Mouse (Mus musculus): ENCODE measurements at regions not wholly inside any gene's neighbourhood (a gene's known extent, or its start where the extent isn't known, plus 50 kb on each side); places are given as distances from the start of the nearest gene placed in this dataset.

GRCm38 (mm10) chr1:61236511-61236910, 258.8 kb downstream of the Icos start:
- H3K36me3 ChIP-seq (ENCODE audit: control insufficient read depth, insufficient read depth, low read length, poor library complexity, severe bottlenecking) = no peaks in the 10 kb centered on the region
- TF ChIP-seq ZC3H11A (IDR thresholded peaks at IDR 0.05; ENCODE audit: borderline replicate concordance, low read depth, low read length) = no peak
- no peak for TF ChIP-seq MAFK (IDR thresholded peaks at IDR 0.05; ENCODE audit: insufficient read depth, low read depth, low read length)
- TF ChIP-seq HCFC1 (IDR thresholded peaks at IDR 0.05; ENCODE audit: borderline replicate concordance, insufficient read depth, low read length) = no peak
- TF ChIP-seq CHD2 (IDR thresholded peaks at IDR 0.05; ENCODE audit: low read depth, low read length) = no peak
- TF ChIP-seq ZNF384 (IDR thresholded peaks at IDR 0.05; ENCODE audit: low read depth, low read length) = no peak
- in situ Hi-C loops (cut with MboI; ENCODE audit: low sequenced_read_pairs in 2 of 2, unreplicated experiment in 2 of 2) = no loop called here
- H3K4me1 ChIP-seq (ENCODE audit: control insufficient read depth in 2 of 2, insufficient read depth in 2 of 2, low read length in 2 of 2, poor library complexity in 1 of 2) = no peaks in the 10 kb centered on the region
- H3K9ac ChIP-seq (ENCODE audit: insufficient read depth, low read depth, low read length, poor library complexity, severe bottlenecking) = no peak overlapping the region
- H3K4me3 ChIP-seq (ENCODE audit: insufficient read depth in 1 of 2, low read depth in 1 of 2, low read length in 2 of 2, poor library complexity in 1 of 2, severe bottlenecking in 1 of 2) = no peak overlapping the region
- no peaks in the 10 kb centered on the region for H3K9me3 ChIP-seq (ENCODE audit: control insufficient read depth, insufficient read depth, low read depth, low read length)
- H3K27ac ChIP-seq (ENCODE audit: insufficient read depth, low read depth, low read length, poor library complexity, severe bottlenecking) = no peak overlapping the region
- DNase-seq (ENCODE audit: low read depth, low spot score) = no peak

GRCm38 (mm10) chr1:61238668-61239067, 260.9 kb downstream of the Icos start:
- no peaks in the 10 kb centered on the region for H3K4me1 ChIP-seq (ENCODE audit: control insufficient read depth in 2 of 2, insufficient read depth in 2 of 2, low read length in 2 of 2, poor library complexity in 1 of 2)
- no peak overlapping the region for H3K9ac ChIP-seq (ENCODE audit: insufficient read depth, low read depth, low read length, poor library complexity, severe bottlenecking)
- H3K36me3 ChIP-seq (ENCODE audit: control insufficient read depth, insufficient read depth, low read length, poor library complexity, severe bottlenecking) = no peaks in the 10 kb centered on the region
- H3K27ac ChIP-seq (ENCODE audit: insufficient read depth, low read depth, low read length, poor library complexity, severe bottlenecking) = no peak overlapping the region
- TF ChIP-seq MAFK (IDR thresholded peaks at IDR 0.05; ENCODE audit: insufficient read depth, low read depth, low read length) = no peak
- no peak for TF ChIP-seq CHD2 (IDR thresholded peaks at IDR 0.05; ENCODE audit: low read depth, low read length)
- no peak for TF ChIP-seq ZNF384 (IDR thresholded peaks at IDR 0.05; ENCODE audit: low read depth, low read length)
- no peak for TF ChIP-seq ZC3H11A (IDR thresholded peaks at IDR 0.05; ENCODE audit: borderline replicate concordance, low read depth, low read length)
- no peak for TF ChIP-seq HCFC1 (IDR thresholded peaks at IDR 0.05; ENCODE audit: borderline replicate concordance, insufficient read depth, low read length)
- H3K4me3 ChIP-seq (ENCODE audit: insufficient read depth in 1 of 2, low read depth in 1 of 2, low read length in 2 of 2, poor library complexity in 1 of 2, severe bottlenecking in 1 of 2) = no peak overlapping the region
- H3K9me3 ChIP-seq (ENCODE audit: control insufficient read depth, insufficient read depth, low read depth, low read length) = no peaks in the 10 kb centered on the region
- DNase-seq (ENCODE audit: low read depth, low spot score) = no peak
- in situ Hi-C loops (cut with MboI; ENCODE audit: low sequenced_read_pairs in 2 of 2, unreplicated experiment in 2 of 2) = no loop called here

GRCm38 (mm10) chr1:61257561-61257960, 279.8 kb downstream of the Icos start:
- no peak overlapping the region for H3K4me3 ChIP-seq (ENCODE audit: insufficient read depth in 1 of 2, low read depth in 1 of 2, low read length in 2 of 2, poor library complexity in 1 of 2, severe bottlenecking in 1 of 2)
- no peak overlapping the region for H3K27ac ChIP-seq (ENCODE audit: insufficient read depth, low read depth, low read length, poor library complexity, severe bottlenecking)
- no peaks in the 10 kb centered on the region for H3K36me3 ChIP-seq (ENCODE audit: control insufficient read depth, insufficient read depth, low read length, poor library complexity, severe bottlenecking)
- no peak for DNase-seq (ENCODE audit: low read depth, low spot score)
- H3K9me3 ChIP-seq (ENCODE audit: control insufficient read depth, insufficient read depth, low read depth, low read length) = no peaks in the 10 kb centered on the region
- in situ Hi-C loops (cut with MboI; ENCODE audit: low sequenced_read_pairs in 2 of 2, unreplicated experiment in 2 of 2) = no loop called here
- no peak for TF ChIP-seq HCFC1 (IDR thresholded peaks at IDR 0.05; ENCODE audit: borderline replicate concordance, insufficient read depth, low read length)
- no peak for TF ChIP-seq ZC3H11A (IDR thresholded peaks at IDR 0.05; ENCODE audit: borderline replicate concordance, low read depth, low read length)
- TF ChIP-seq ZNF384 (IDR thresholded peaks at IDR 0.05; ENCODE audit: low read depth, low read length) = no peak
- no peak for TF ChIP-seq CHD2 (IDR thresholded peaks at IDR 0.05; ENCODE audit: low read depth, low read length)
- TF ChIP-seq MAFK (IDR thresholded peaks at IDR 0.05; ENCODE audit: insufficient read depth, low read depth, low read length) = no peak
- H3K4me1 ChIP-seq (ENCODE audit: control insufficient read depth in 2 of 2, insufficient read depth in 2 of 2, low read length in 2 of 2, poor library complexity in 1 of 2) = no peaks in the 10 kb centered on the region
- no peak overlapping the region for H3K9ac ChIP-seq (ENCODE audit: insufficient read depth, low read depth, low read length, poor library complexity, severe bottlenecking)

GRCm38 (mm10) chr1:61263466-61263865, 285.7 kb downstream of the Icos start:
- Histone ChIP-seq H3K9ac (ENCODE audit: insufficient read depth, low read depth, low read length, poor library complexity, severe bottlenecking) (no peak overlapping the region), H3K4me3 (ENCODE audit: insufficient read depth in 1 of 2, low read depth in 1 of 2, low read length in 2 of 2, poor library complexity in 1 of 2, severe bottlenecking in 1 of 2) (no peak overlapping the region), H3K36me3 (ENCODE audit: control insufficient read depth, insufficient read depth, low read length, poor library complexity, severe bottlenecking) (no peaks in the 10 kb centered on the region), H3K27ac (ENCODE audit: insufficient read depth, low read depth, low read length, poor library complexity, severe bottlenecking) (no peak overlapping the region), H3K9me3 (ENCODE audit: control insufficient read depth, insufficient read depth, low read depth, low read length) (no peaks in the 10 kb centered on the region), H3K4me1 (ENCODE audit: control insufficient read depth in 2 of 2, insufficient read depth in 2 of 2, low read length in 2 of 2, poor library complexity in 1 of 2) (no peaks in the 10 kb centered on the region)
- in situ Hi-C loops (cut with MboI; ENCODE audit: low sequenced_read_pairs in 2 of 2, unreplicated experiment in 2 of 2) = no loop called here
- DNase-seq (ENCODE audit: low read depth, low spot score) = no peak
- TF ChIP-seq ZNF384 (IDR thresholded peaks at IDR 0.05; ENCODE audit: low read depth, low read length) = no peak
- no peak for TF ChIP-seq CHD2 (IDR thresholded peaks at IDR 0.05; ENCODE audit: low read depth, low read length)
- TF ChIP-seq ZC3H11A (IDR thresholded peaks at IDR 0.05; ENCODE audit: borderline replicate concordance, low read depth, low read length) = no peak
- TF ChIP-seq MAFK (IDR thresholded peaks at IDR 0.05; ENCODE audit: insufficient read depth, low read depth, low read length) = no peak
- no peak for TF ChIP-seq HCFC1 (IDR thresholded peaks at IDR 0.05; ENCODE audit: borderline replicate concordance, insufficient read depth, low read length)

- no peaks in the 10 kb centered on the region for H3K36me3 ChIP-seq (ENCODE audit: control insufficient read depth, insufficient read depth, low read length, poor library complexity, severe bottlenecking)
- H3K4me3 ChIP-seq (ENCODE audit: insufficient read depth in 1 of 2, low read depth in 1 of 2, low read length in 2 of 2, poor library complexity in 1 of 2, severe bottlenecking in 1 of 2) = no peak overlapping the region
- H3K9ac ChIP-seq (ENCODE audit: insufficient read depth, low read depth, low read length, poor library complexity, severe bottlenecking) = no peak overlapping the region
- DNase-seq (ENCODE audit: low read depth, low spot score) = no peak
- in situ Hi-C loops (cut with MboI; ENCODE audit: low sequenced_read_pairs in 2 of 2, unreplicated experiment in 2 of 2) = no loop called here
- no peak for TF ChIP-seq ZC3H11A (IDR thresholded peaks at IDR 0.05; ENCODE audit: borderline replicate concordance, low read depth, low read length)
- TF ChIP-seq ZNF384 (IDR thresholded peaks at IDR 0.05; ENCODE audit: low read depth, low read length) = no peak
- TF ChIP-seq CHD2 (IDR thresholded peaks at IDR 0.05; ENCODE audit: low read depth, low read length) = no peak
- no peak for TF ChIP-seq MAFK (IDR thresholded peaks at IDR 0.05; ENCODE audit: insufficient read depth, low read depth, low read length)
- TF ChIP-seq HCFC1 (IDR thresholded peaks at IDR 0.05; ENCODE audit: borderline replicate concordance, insufficient read depth, low read length) = no peak
- H3K4me1 ChIP-seq (ENCODE audit: control insufficient read depth in 2 of 2, insufficient read depth in 2 of 2, low read length in 2 of 2, poor library complexity in 1 of 2) = no peaks in the 10 kb centered on the region
- no peak overlapping the region for H3K27ac ChIP-seq (ENCODE audit: insufficient read depth, low read depth, low read length, poor library complexity, severe bottlenecking)
- H3K9me3 ChIP-seq (ENCODE audit: control insufficient read depth, insufficient read depth, low read depth, low read length) = no peaks in the 10 kb centered on the region
These were observed 288.0 kb downstream of the Icos start for GRCm38 (mm10) chr1:61265706-61266127.

Data from ES-E14 (cell line).